Mouse (Mus musculus): ENCODE data around the gene Tnfrsf1a.

Gene Tnfrsf1a

GRCm38 (mm10) chr6:125382024-125382423, 32.9 kb downstream of the Tnfrsf1a start:
- no peak for DNase-seq (ENCODE audit: low read depth, low spot score)

GRCm38 (mm10) chr6:125385066-125385974, 36.2 kb downstream of the Tnfrsf1a start:
- no peak for DNase-seq (ENCODE audit: low read depth, low spot score)

GRCm38 (mm10) chr6:125386080-125386479, 36.9 kb downstream of the Tnfrsf1a start:
- DNase-seq (ENCODE audit: low read depth, low spot score), result no peak

GRCm38 (mm10) chr6:125389853-125390252, 40.7 kb downstream of the Tnfrsf1a start:
- no peak for DNase-seq (ENCODE audit: low read depth, low spot score)

GRCm38 (mm10) chr6:125405461-125406382, 56.6 kb downstream of the Tnfrsf1a start:
- DNase-seq (ENCODE audit: low read depth, low spot score), result no peak

GRCm38 (mm10) chr6:125407224-125407623, 58.1 kb downstream of the Tnfrsf1a start:
- DNase-seq (ENCODE audit: low read depth, low spot score), result no peak

- DNase-seq (ENCODE audit: low read depth, low spot score), result no peak
Observed at GRCm38 (mm10) chr6:125407657-125408056, 58.5 kb downstream of the Tnfrsf1a start.

GRCm38 (mm10) chr6:125410551-125410950, 61.4 kb downstream of the Tnfrsf1a start:
- no peak for DNase-seq (ENCODE audit: low read depth, low spot score)

GRCm38 (mm10) chr6:125410995-125411547, 61.9 kb downstream of the Tnfrsf1a start:
- no peak for DNase-seq (ENCODE audit: low read depth, low spot score)

GRCm38 (mm10) chr6:125411661-125412060, 62.5 kb downstream of the Tnfrsf1a start:
- no peak for DNase-seq (ENCODE audit: low read depth, low spot score)
